Mouse (Mus musculus) MEL (cell line): Measurements from ENCODE around the gene Wdr18. TPM values are rescaled to one million over a fixed set of nuclear protein-coding genes. Genes with fewer than 3 reads are reported as not detected.

Experiments used
- DNase-seq: peaks from one replicate; pipeline ENCODE4 v3.0.0; 2011; ENCODE audit warnings: low read depth, low spot score
- H3K27ac ChIP-seq: 2 replicates; pipeline ENCODE4 v1.5.1; 2012; ENCODE audit warnings: low read depth, mild to moderate bottlenecking, control low read depth, low read length, moderate library complexity; ENCODE audit not compliant: control insufficient read depth
- H3K27me3 ChIP-seq, 2 experiments: fragments of 150-350 bp in 1 of 2; sonication (generic) in 1 of 2; 2 replicates each; pipeline ENCODE4 v1.6.1; 2012; ENCODE audit warnings: low read length in 2 of 2, mild to moderate bottlenecking in 2 of 2, improper control_type of control experiment in 1 of 2, moderate library complexity in 1 of 2; ENCODE audit not compliant: insufficient read depth in 2 of 2, control insufficient read depth in 1 of 2
- H3K36me3 ChIP-seq, 2 experiments: 2 replicates each; pipeline ENCODE4 v1.6.1; 2012 to 2014; ENCODE audit warnings: low read length in 2 of 2, improper control_type of control experiment in 1 of 2, inconsistent platforms in 1 of 2, mild to moderate bottlenecking in 1 of 2; ENCODE audit not compliant: insufficient read depth in 2 of 2, control insufficient read depth in 1 of 2
- H3K4me1 ChIP-seq, 2 experiments: fragments of 150-350 bp in 1 of 2; sonication (generic) in 1 of 2; 2 replicates each; pipeline ENCODE4 v1.6.1; 2012; ENCODE audit warnings: low read length in 2 of 2, improper control_type of control experiment in 1 of 2, mild to moderate bottlenecking in 1 of 2; ENCODE audit not compliant: insufficient read depth in 2 of 2, control insufficient read depth in 1 of 2
- H3K4me3 ChIP-seq, 2 experiments: fragments of 150-350 bp in 1 of 2; sonication (generic) in 1 of 2; 2 replicates each; pipeline ENCODE4 v1.5.1; 2012; ENCODE audit warnings: low read depth in 2 of 2, low read length in 2 of 2, mild to moderate bottlenecking in 2 of 2, moderate library complexity in 2 of 2, control low read depth in 1 of 2, improper control_type of control experiment in 1 of 2; ENCODE audit not compliant: control insufficient read depth in 1 of 2, insufficient read depth in 1 of 2
- H3K79me2 ChIP-seq: 2 replicates; pipeline ENCODE4 v1.6.1; 2012; ENCODE audit warnings: mild to moderate bottlenecking, low read length, moderate library complexity; ENCODE audit not compliant: control insufficient read depth, poor library complexity, insufficient read depth
- H3K9ac ChIP-seq: 2 replicates; pipeline ENCODE4 v1.6.1; 2012; ENCODE audit warnings: low read depth, mild to moderate bottlenecking, control low read depth, low read length, moderate library complexity; ENCODE audit not compliant: control insufficient read depth, poor library complexity, severe bottlenecking
- H3K9me3 ChIP-seq: fragments of 150-350 bp; sonication (generic); replicated peaks from 2 replicates; pipeline ENCODE4 v1.6.1; 2012; ENCODE audit warnings: mild to moderate bottlenecking, low read length, improper control_type of control experiment, moderate library complexity; ENCODE audit not compliant: insufficient read depth
- CHD2 ChIP-seq: IDR thresholded peaks from 2 replicates; pipeline ENCODE4 v1.6.1; 2011; ENCODE audit warnings: low read length, improper control_type of control experiment
- CTCF ChIP-seq, 3 experiments: IDR thresholded peaks in 2 of 3; conservative IDR thresholded peaks in 1 of 3; 2 replicates each; pipeline ENCODE4 v1.5.1; 2011 to 2012; ENCODE audit warnings: low read length in 3 of 3, low read depth in 2 of 3, mild to moderate bottlenecking in 2 of 3, improper control_type of control experiment in 1 of 3, inconsistent platforms in 1 of 3, mixed read lengths in 1 of 3, moderate library complexity in 1 of 3; ENCODE audit not compliant: control insufficient read depth in 1 of 3, insufficient read depth in 1 of 3, poor library complexity in 1 of 3, severe bottlenecking in 1 of 3
- E2F4 ChIP-seq: IDR thresholded peaks from 2 replicates; pipeline ENCODE4 v1.6.1; 2011; ENCODE audit warnings: low read depth, low read length, improper control_type of control experiment, borderline replicate concordance
- ELF1 ChIP-seq: IDR thresholded peaks from 2 replicates; pipeline ENCODE4 v1.6.1; 2014; ENCODE audit warnings: low read depth, mild to moderate bottlenecking, inconsistent platforms, low read length, improper control_type of control experiment, moderate library complexity
- ETS1 ChIP-seq: IDR thresholded peaks from 2 replicates; pipeline ENCODE4 v1.6.1; 2012; ENCODE audit warnings: low read depth, mild to moderate bottlenecking, inconsistent platforms, low read length, improper control_type of control experiment, moderate library complexity
- GABPA ChIP-seq: IDR thresholded peaks from 2 replicates; pipeline ENCODE4 v1.6.1; 2012; ENCODE audit warnings: low read depth, mild to moderate bottlenecking, inconsistent platforms, low read length, improper control_type of control experiment, moderate library complexity
- HCFC1 ChIP-seq: IDR thresholded peaks from 2 replicates; pipeline ENCODE4 v1.6.1; 2012; ENCODE audit warnings: low read depth, mild to moderate bottlenecking, inconsistent platforms, low read length, improper control_type of control experiment, moderate library complexity
- KAT2A ChIP-seq: conservative IDR thresholded peaks from 2 replicates; pipeline ENCODE4 v1.6.1; 2012; ENCODE audit warnings: low read depth, low read length, improper control_type of control experiment, inconsistent platforms
- MAZ ChIP-seq: IDR thresholded peaks from 2 replicates; pipeline ENCODE4 v1.6.1; 2012; ENCODE audit warnings: low read depth, mild to moderate bottlenecking, inconsistent platforms, low read length, improper control_type of control experiment
- POLR2A ChIP-seq, 2 experiments: IDR thresholded peaks; 2 replicates each; pipeline ENCODE4 v1.6.1; 2011 to 2012; ENCODE audit warnings: low read length in 2 of 2, mild to moderate bottlenecking in 2 of 2, control low read depth in 1 of 2, improper control_type of control experiment in 1 of 2, low read depth in 1 of 2, moderate library complexity in 1 of 2; ENCODE audit not compliant: control insufficient read depth in 1 of 2, insufficient read depth in 1 of 2, poor library complexity in 1 of 2
- POLR2AphosphoS5 ChIP-seq: IDR thresholded peaks from 2 replicates; pipeline ENCODE4 v1.6.1; 2012; ENCODE audit warnings: low read depth, borderline replicate concordance, mild to moderate bottlenecking, inconsistent platforms, low read length, moderate library complexity, mixed read lengths
- RCOR1 ChIP-seq: IDR thresholded peaks from 2 replicates; pipeline ENCODE4 v1.6.1; 2012; ENCODE audit warnings: low read depth, mild to moderate bottlenecking, inconsistent platforms, low read length, improper control_type of control experiment
- SMC3 ChIP-seq: IDR thresholded peaks from 2 replicates; pipeline ENCODE4 v1.6.1; 2011; ENCODE audit warnings: low read depth, low read length, improper control_type of control experiment
- ZKSCAN1 ChIP-seq: IDR thresholded peaks from 2 replicates; pipeline ENCODE4 v1.6.1; 2012; ENCODE audit warnings: low read depth, mild to moderate bottlenecking, inconsistent platforms, low read length, improper control_type of control experiment, moderate library complexity
- polyA plus RNA-seq, 2 experiments: library from polyadenylated mRNA; stranded (reverse) in 1 of 2; unstranded in 1 of 2; fragments of >175 nt in 1 of 2; fragments of >200 nt in 1 of 2; gene quantifications; 2 replicates each; pipeline versions ENCODE4 v1.2.1 to v1.2.4; 2012; ENCODE audit warnings: low replicate concordance in 2 of 2, low read depth in 1 of 2; ENCODE audit not compliant: insufficient read length in 2 of 2, insufficient read depth in 1 of 2, missing spikeins in 1 of 2
- total RNA-seq: library from RNA; depleted of rRNA; stranded (reverse); fragments of 300-350 nt; gene quantifications from 2 replicates; pipeline ENCODE4 v1.2.3, GENCODE M21; 2012

The Wdr18 gene
- total and polyA plus RNA-seq, 3 experiments, result 89.5 to 107 TPM; not detected in 1

GRCm38 (mm10) chr10:79964727-79965126 lies 4.8 kb downstream of the Wdr18 start:
- peaks cover 11% of the 10 kb centered on the region for H3K79me2 ChIP-seq
- H3K27ac ChIP-seq, result no peak overlapping the region
- H3K9ac ChIP-seq, result no peak overlapping the region
- no peak overlapping the region for H3K4me3 ChIP-seq
- no peaks in the 10 kb centered on the region for H3K9me3 ChIP-seq
- peaks cover 2 to 8% of the 10 kb centered on the region in 2 experiments; a peak in 2 of 4 replicates for H3K36me3 ChIP-seq
- TF ChIP-seq ZKSCAN1, result no peak
- TF ChIP-seq KAT2A, result no peak
- no peak for TF ChIP-seq GABPA
- no peak for TF ChIP-seq HCFC1
- TF ChIP-seq ETS1, result no peak
- no peak for TF ChIP-seq SMC3
- TF ChIP-seq POLR2AphosphoS5, result no peak
- no peak for TF ChIP-seq ELF1
- TF ChIP-seq MAZ, result no peak
- no peak for TF ChIP-seq E2F4
- no peak for TF ChIP-seq CHD2
- no peak for TF ChIP-seq CTCF (IDR thresholded peaks at IDR 0.05 in 2 of 3, conservative IDR thresholded peaks at IDR 0.05 in 1 of 3; ENCODE audit: control insufficient read depth in 1 of 3, insufficient read depth in 1 of 3, low read depth in 2 of 3, low read length in 3 of 3, poor library complexity in 1 of 3, severe bottlenecking in 1 of 3)
- DNase-seq, result no peak
- H3K4me1 ChIP-seq, result peaks cover 0 to 10% of the 10 kb centered on the region in 2 experiments; a peak in 3 of 4 replicates
- no peaks in the 10 kb centered on the region for H3K27me3 ChIP-seq

GRCm38 (mm10) chr10:79965325-79965724 lies 5.4 kb downstream of the Wdr18 start:
- Histone ChIP-seq H3K36me3 (peaks cover 2 to 8% of the 10 kb centered on the region in 2 experiments; a peak in 2 of 4 replicates), H3K4me1 (peaks cover 0 to 10% of the 10 kb centered on the region in 2 experiments; a peak in 3 of 4 replicates), H3K79me2 (peaks cover 8% of the 10 kb centered on the region), H3K4me3 (no peak overlapping the region), H3K27ac (no peak overlapping the region)
- TF ChIP-seq MAZ, result no peak
- TF ChIP-seq POLR2A (IDR thresholded peaks at IDR 0.05; ENCODE audit: control insufficient read depth in 1 of 2, insufficient read depth in 1 of 2, low read depth in 1 of 2, low read length in 2 of 2, poor library complexity in 1 of 2), result no peak
- TF ChIP-seq CHD2, result no peak
- TF ChIP-seq, all 39 proteins: peak for 0
- DNase-seq, result no peak
- Histone ChIP-seq H3K9me3 (no peaks in the 10 kb centered on the region), H3K27me3 (no peaks in the 10 kb centered on the region), H3K9ac (no peak overlapping the region)

- peaks cover 0 to 2% of the 10 kb centered on the region in 2 experiments; a peak in 1 of 4 replicates for H3K36me3 ChIP-seq
- TF ChIP-seq RCOR1 (no peak), POLR2A (IDR thresholded peaks at IDR 0.05; ENCODE audit: control insufficient read depth in 1 of 2, insufficient read depth in 1 of 2, low read depth in 1 of 2, low read length in 2 of 2, poor library complexity in 1 of 2) (0 out of 4 replicates have a peak, but pooled peaks of 1 of the 2 experiments have one; percentile 29)
- H3K4me3 ChIP-seq, result no peak overlapping the region
- no peaks in the 10 kb centered on the region for H3K9me3 ChIP-seq
- no peak overlapping the region for H3K9ac ChIP-seq
- no peak for DNase-seq
- H3K27me3 ChIP-seq, result no peaks in the 10 kb centered on the region
- H3K27ac ChIP-seq, result no peak overlapping the region
- no peaks in the 10 kb centered on the region; the same call in 1 of the 2 replicates for H3K79me2 ChIP-seq
- no peaks in the 10 kb centered on the region for H3K4me1 ChIP-seq
These were observed 7.0 kb downstream of the Wdr18 start for GRCm38 (mm10) chr10:79966886-79967400.
